Mouse (Mus musculus) heart, postnatal 25 days (tissue): ENCODE results near the gene Stat6. TPM values are rescaled to one million over a fixed set of nuclear protein-coding genes. Genes with fewer than 3 reads are reported as not detected.

Source experiments
- DNase-seq: peaks from one replicate; pipeline ENCODE4 v3.0.0; 2022; ENCODE audit warnings: low spot score
- intact Hi-C: fragments of 180-260 bp; cut with DNase I; formaldehyde crosslinking; loops from one replicate; pipeline ENCODE4 v1.15.1; 2025
- total RNA-seq, 2 experiments: library from RNA; stranded (reverse); gene quantifications; 2 replicates each; pipeline ENCODE4 v1.2.3; 2021

Stat6 gene
- total RNA-seq, 2 experiments from 2014 or later: 45.3 to 47.6 TPM

DNA sequence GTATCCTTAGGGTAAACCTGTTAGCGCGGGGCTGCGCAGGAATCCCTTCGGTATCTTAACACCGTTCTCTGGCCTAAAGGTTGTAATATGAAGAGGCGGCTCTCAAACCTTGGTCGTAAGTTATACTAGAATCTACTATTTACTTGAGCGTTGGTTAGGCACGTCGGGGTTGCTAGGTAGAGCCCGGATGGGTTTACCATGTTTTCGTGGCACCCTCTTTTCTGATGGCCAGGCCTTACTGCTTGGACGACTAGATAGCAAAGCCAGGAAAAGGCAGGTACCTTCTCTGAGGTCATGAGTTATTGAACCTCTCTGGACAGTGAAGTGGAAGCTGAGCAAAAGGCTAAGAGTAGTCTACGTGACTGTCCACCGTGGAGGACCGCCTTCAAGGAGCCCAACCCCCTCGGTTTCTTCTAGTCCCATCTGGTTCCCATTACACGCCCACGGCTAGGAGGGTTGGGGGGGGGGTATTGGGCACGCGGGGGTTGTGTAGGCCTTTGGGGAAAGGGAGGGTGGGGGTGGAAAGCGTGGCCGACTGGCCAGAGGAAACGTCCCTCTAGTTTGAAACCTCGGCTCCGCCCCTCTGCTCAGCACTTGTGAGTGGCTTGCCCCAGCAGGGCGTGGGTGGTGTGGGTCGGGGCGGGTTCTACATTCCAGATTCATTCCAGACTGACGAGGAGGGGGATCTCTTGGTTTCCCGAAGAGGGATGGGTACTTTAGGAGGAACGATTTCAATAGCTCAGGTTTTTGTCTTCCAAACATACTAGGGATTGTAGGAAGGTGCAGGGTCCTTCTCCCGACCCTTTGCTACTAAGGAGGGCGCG lies 24.7 kb downstream of the Stat6 start:
- intact Hi-C loops: no loop called here
- peak; percentile 90 for DNase-seq

DNA sequence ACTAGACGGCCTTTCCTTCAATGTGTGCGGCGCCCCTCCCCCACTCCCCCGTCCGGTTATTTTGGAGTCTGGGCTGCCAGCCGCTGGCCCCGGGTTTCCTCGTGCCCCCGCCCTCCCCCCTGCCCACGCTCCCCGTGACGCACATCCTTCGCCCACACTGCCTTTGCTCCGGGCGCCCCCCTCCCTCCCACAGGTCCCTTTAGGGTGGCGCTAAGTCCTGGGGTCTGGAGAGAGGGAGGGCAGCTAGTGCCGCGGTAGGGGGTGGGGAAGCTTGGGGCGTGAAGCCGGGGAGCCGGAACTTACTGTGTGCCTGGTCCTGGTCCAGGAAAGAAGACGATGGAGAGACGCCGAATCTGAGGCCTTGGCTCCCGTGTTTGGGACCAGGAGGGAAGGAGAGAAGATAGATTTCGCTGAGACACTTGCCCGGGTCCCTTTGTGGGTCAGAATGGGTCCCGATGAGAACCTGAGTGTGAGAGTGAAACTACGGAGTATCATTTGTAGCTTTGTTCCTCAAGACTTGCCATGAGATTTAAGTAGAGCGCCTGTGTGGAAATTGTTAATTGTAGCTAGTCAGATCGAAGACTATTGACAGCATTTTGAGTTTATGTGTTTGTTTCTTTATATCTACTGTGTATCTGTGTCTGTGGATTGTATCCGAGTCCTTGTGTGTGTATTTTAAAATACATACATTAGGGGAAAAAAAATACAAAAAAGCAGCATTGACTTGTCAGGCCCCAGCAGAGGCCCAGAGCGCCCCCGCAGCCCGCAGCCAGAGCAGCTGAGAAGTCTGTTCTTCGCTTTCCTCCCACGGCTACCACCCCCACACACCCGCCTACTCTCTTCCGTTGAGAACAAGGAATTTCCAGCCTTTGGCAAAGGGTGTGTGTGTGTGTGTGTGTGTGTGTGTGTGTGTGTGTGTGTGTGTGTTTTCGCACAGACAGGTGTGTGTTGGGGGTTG lies 25.6 kb downstream of the Stat6 start, which contains the start of gene Nab2:
Nab2 (minus strand) TSS at position 476 of the 958 bp plus-strand sequence.
- peak; percentile 81 for DNase-seq
- intact Hi-C loops: no loop called here

DNA sequence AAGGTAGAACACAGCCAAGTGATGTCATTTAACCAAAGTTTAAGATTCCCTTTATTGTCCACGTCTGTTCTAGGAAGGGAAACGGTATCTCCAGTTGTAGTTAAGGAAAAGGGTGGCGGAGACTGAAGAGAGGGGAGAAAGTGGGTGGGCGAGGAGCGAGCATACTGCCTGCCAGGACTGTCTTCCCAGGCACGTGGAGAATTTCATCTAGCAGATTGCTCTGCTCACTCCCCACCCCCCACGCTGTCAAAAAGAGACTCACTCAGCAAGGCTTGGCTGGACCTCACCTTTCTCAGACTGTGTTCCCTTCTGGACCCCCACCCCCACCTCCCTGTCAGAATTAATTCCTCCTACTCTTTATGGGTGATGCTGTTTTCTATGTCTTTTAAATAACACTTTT lies 26.4 kb downstream of the Stat6 start:
- DNase-seq: no peak
- intact Hi-C loops: no loop called here

DNA sequence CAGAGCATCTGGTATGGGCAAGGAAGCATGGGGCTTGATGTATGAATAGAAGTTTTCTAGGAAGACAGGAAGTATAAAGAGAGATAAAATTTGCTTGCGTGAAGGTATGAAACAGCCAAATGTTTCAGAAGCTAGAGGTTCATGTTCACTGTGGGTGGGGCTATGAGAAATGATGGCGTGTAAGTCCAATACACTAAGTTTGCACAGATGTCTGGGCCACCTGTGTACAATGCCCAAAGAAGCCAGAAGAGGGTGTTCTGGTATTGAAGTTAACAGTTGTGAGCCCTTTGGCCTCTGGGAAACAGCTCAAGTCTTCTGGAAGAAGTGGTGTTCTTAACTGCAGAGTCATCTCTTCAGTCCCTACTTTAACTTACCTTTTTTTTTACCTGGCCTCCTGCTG lies 27.4 kb downstream of the Stat6 start:
- intact Hi-C loops: no loop called here
- no peak for DNase-seq

DNA sequence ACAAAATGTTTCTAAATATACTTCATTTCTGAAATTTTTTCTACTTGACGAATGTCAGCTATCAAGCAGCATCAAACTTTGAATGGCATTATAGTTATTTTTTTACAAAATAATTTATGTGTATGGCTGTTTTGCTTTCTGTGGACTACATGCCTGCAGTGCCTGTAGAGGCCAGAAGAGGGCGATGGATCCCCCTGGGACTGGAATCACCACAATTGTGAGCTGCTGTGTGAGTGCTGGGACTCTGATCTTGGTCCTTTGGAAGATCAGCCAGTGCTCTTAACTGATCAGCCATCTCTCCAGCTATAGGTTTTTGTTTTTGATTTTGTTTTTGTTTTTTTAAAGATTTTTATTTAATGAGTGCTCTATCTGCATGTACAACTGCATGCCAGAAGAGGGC lies 28.5 kb downstream of the Stat6 start:
- no peak for DNase-seq
- intact Hi-C loops: no loop called here

DNA sequence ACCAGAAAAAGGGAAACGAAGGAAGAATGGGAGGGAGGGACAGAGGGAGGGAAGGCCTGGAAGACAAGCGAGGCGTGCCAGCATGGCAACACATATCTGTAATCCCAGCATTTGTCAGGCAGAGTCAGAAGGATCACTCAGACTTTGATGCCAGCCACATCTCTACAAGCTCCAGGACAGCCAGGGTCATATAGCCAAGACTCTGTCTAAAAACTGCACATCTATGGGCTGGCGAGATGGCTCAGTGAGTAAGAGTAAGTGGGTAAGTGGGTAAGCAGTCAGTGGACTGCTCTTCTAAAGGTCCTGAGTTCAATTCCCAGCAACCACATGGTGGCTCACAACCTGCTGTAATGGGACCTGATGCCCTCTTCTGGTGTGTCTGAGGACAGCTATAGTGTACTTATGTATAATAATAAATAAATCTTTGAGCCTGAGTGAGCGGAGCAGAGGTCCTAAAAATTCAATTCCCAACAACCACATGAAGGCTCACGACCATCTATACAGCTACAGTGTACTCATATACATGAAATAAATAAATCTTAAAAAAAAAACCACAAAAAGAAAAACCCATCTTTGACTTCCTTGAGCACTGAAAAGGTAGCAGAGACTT lies 31.4 kb downstream of the Stat6 start:
- intact Hi-C loops: loop anchor here (1.0 kb wide), 1 partner anchor 33 kb away; no protein-coding TSS in a partner anchor
- no peak for DNase-seq

DNA sequence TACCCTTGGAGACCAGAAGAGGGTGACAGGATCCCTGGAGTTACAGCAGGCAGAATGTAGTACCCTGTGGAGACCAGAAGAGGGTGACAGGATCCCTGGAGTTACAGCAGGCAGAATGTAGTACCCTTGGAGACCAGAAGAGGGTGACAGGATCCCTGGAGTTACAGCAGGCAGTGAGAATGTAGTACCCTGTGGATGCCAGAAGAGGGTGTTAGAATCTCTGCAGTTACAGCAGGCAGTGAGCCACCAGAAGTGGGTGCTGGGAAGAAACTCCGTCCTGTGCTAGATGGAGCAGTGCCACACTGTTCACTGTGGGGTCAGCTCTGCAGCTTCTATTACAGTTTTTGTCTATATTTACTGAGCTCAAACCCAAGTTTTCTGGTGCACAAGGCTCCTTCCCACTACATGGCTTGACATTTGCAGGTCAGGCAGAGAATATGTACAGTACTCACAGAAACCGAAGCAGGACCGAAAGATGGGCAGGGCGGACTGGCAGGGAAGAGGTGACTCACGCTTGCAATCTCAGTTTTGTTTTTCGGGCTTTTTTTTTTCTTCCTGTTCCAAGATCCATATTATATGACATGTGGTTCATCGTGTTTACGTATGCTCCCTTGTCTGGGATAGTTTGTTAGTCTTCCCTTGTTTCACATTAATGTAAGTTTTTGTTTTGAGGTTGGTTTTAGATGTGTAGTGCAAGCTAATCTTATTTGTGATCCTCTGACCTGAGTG lies 32.2 kb downstream of the Stat6 start:
- intact Hi-C loops: loop anchor here (1.0 kb wide), 1 partner anchor 34 kb away; no protein-coding TSS in a partner anchor

DNA sequence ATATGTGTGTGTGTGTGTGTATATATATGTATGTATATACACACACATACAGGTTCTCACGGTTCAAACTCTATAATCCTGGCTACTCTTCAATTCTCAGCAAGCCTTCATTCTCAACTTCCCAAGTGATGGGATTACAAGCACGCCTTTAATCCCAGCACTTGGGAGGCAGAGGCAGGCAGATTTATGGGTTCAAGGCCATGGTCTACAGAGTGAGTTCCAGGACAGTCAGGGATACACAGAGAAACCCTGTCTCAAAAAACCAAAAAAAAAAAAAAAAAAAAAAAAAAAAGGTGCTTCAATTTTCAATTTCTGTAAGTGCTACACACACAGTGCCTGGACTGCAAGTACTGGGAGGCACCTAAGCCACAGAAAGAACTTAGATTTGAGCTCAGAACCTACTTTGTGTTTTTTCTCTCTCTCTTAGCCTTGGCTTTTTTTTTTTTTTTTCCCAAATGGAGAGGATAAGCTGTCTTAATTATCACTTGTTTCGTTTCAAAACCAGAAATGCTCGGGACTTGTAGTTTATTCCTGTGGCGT lies 33.1 kb downstream of the Stat6 start:
- no peak for DNase-seq

More for the DNA sequence above, 32.2 kb downstream of the Stat6 start:
- peak; percentile 82 for DNase-seq

DNA sequence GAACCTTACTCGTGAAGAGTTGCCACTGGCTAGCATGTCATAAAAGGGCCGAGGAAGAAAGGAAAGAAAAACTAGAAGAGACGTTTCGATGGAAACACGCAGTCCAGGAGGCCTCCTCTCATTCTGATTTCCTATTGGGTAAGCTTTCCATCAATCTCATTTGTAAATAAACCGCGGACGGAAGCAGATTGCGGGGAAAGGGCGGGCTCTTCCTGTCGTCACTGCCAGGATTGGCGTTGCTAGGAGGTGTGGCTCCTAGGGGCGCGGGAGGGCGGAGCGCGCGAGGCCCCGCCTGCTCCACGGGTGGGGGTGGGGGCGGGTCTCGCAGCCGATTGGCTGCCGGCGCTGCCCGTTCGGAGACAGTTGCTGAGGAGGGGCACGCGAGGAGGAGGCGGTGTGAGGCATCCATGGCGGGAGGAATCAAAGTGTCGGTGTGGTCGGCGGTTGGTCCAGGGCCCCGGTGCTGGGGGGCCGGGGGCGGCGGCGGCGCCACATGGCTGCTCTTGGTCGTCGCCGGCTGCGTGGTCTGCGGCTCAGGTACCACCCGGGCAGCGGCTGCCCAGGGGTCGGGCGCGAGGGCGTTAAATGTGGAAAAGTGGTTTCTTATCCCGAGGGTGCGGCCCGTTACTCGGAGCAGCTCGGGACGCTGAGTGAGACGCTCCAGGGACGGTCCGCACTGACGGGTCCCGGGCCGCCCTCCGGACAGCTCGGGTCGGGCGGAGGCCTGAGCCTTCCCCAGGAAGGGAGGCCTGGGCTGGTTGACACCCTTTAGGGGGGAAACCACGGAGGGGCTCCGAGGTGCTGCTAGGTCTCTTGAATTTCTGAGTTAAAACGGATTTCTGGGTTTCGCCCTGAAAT lies 34.1 kb downstream of the Stat6 start:
- DNase-seq: peak; percentile 88
- intact Hi-C loops: no loop called here

More for the DNA sequence above, 33.1 kb downstream of the Stat6 start:
- intact Hi-C loops: no loop called here

DNA sequence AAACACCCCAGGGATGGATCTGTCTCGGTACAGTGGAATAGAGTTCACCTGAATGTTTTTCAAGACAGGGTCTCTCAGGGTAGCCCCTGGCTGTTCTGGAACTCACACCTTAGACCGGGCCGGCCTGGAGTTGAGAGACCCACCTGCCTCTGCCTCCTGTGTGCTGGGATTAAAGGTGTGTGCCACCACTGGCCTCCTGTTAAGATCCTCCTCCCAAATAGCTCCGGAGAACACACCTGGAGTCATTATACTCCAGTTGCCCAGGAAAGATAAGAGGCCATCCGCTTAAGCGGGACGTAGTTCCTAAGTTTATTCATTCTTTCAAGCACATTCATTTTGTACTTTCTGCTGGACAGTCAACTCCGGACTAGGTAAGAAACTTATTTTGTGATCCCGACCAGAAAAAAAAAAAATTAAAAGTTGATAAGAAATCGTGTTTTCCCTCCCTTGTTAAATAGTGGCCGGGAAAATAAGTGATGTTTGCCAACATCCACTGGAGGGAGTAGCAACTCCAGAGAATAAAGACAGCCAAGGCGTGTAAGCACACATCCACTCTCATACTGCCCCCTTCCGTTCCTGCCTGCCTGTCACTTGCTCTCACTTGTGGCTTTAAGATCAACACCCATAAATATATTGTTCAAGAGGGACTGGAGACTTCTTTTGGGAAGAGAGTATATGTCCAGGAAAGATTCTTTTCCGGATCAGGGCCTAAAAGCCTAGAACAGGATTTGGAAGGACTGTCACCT lies 35.0 kb downstream of the Stat6 start:
- intact Hi-C loops: no loop called here
- DNase-seq: no peak

DNA sequence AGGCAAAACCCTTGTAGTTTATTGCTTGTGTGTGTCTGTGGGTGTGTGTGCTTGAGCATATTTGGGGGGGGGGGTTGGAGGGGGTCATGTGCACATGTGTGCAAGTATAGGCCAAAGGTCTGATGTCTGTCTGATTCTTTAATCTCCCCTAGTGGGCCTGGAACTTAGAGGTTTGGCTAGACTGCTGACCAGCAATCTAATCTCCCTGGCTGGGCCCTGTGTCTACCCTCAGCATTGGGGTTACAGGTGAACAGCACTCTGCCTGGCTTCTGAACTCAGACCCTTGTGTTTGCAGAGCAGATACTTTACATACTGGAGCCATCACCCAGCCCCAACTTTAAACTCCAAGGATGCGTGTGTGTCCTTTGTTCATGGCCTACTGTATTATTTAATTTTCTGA lies 36.4 kb downstream of the Stat6 start:
- no peak for DNase-seq
- intact Hi-C loops: no loop called here

DNA sequence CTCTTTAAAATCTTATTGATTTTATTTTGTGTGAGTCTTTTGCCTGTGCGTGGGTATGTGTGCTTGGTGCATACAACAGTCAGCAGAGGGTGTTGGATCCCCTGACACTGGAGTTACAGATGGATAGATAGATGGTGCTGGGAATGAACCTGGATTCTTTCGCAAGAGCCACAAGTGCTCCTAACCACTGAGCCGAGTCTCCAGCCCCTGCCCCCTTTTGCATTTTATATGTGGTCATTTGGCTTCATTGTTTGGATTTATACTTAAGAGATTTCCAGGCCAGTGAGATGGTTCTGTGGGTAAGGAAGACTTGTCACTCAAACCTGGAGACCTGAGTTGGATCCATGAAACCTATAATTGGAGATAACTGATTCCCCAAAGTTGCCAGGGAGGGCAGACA lies 37.1 kb downstream of the Stat6 start:
- no peak for DNase-seq
- intact Hi-C loops: no loop called here

DNA sequence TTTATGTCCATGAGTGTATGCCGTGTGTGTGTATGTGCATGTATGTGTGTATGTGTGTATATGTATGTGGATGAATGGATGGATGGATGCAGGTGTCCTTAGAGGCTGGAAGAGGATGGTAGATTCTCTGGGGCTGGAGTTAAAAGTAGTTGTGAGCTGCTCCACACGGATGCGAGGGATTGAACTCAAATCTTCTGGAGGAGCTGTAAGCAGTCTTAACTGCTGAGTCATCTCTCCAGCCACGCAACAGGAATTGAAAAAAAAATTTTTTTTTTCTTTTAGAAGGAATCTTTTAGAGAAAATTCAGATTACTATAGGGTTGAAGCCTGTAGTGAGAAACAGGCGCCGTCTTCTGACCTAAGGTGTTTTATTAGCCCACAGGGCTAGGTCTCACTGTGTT lies 40.1 kb downstream of the Stat6 start:
- intact Hi-C loops: no loop called here

DNA sequence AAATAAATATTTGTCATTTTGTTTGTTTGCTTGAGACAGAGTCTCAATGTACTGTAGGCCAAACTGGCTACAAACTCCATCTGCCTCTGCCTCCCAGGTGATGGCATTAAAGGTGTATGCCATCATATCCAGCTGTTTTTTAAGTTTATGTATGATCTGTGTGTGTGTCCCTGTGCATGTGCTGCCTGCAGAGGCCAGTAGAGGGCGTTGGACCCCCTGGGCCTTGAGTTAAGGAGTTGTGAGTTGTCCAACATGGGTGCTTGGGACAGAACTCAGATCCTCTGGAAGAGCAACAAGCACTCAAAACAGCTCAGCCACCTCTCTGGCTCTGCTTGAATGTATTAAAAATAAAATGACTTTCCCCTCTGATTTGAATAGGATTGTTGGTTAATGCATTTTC lies 48.3 kb downstream of the Stat6 start:
- no peak for DNase-seq
- intact Hi-C loops: no loop called here

More for the DNA sequence above, 40.1 kb downstream of the Stat6 start:
- no peak for DNase-seq

DNA sequence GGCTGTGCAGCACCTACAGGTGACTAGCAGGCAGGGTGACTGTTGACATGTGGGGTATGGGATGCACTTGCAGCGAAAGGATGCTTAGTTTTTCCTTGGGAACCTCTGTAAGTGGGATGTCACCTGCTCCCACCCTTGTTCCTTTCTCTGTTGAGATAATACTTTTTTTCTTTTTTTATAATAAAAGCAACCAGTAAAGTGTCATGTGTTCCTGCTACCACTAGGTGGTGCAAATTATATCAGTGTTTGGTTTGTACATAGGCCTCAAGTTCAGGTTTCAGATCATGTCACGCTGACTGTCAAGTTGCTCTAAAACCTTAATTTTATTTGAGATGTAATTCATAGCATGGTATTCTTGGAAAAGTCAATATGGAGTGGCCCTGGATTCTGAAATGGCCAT lies 51.9 kb downstream of the Stat6 start:
- no peak for DNase-seq

DNA sequence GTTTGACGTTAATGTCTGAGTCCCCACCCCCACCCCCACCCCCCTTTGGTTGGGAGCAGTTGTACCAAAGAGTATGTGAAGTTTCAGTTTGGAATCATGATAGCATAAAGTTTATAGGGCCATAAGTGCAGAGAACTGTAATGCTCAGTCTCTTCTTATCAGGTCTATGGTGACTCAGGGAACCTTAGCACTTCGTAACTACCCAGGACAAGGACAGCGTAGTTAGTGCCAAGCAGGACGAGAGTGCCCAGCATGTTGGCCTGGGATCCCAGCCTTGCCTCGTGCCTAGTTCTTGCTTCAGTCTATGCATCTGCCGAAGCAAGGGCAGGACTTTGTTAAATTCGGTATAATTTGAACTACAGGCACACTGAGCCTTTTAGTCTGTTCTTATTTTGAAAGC lies 53.0 kb downstream of the Stat6 start:
- intact Hi-C loops: loop anchor here (2.0 to 5.0 kb wide), 3 partner anchors 42 to 313 kb away; partner anchors contain the start of gene Zbtb39
- DNase-seq: no peak

More for the DNA sequence above, 51.9 kb downstream of the Stat6 start:
- intact Hi-C loops: loop anchor here (2.0 to 5.0 kb wide), 3 partner anchors 43 to 314 kb away; partner anchors contain the start of gene Zbtb39

DNA sequence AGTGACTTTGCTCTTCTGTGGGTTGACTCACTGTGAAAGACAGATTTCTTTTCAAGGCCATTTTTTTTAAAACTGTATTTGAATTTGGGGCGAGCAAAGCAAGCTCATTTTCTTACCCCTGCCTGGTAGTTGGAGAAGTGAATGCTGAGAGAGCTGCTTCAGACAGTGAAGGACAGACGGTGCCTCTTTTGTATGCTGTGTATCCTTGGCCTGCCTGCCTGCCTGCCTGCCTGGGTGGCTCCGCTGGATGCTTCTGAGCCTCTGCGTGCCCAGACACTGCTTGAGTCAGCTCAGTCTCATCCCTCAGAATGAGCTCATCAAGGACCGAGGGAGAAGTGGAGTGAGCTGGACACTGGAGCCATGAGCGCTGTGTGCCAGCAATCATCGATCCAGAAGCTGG lies 56.2 kb downstream of the Stat6 start:
- no peak for DNase-seq
- intact Hi-C loops: loop anchor here (5.0 kb wide), 1 partner anchor 38 kb away; the partner anchor contains the start of gene Zbtb39
